Mouse (Mus musculus) ES-E14 (cell line): ENCODE measurements around the gene Frg2f1.

Experiments used
- HCFC1 ChIP-seq: IDR thresholded peaks from 2 replicates; pipeline ENCODE4 v1.6.1; 2012; ENCODE audit warnings: low read length, inconsistent platforms, borderline replicate concordance; ENCODE audit not compliant: insufficient read depth
- ZNF384 ChIP-seq: IDR thresholded peaks from 2 replicates; pipeline ENCODE4 v1.6.1; 2012; ENCODE audit warnings: low read depth, low read length, inconsistent platforms

GRCm38 (mm10) chr4:119540533-119540890, 1.2 kb upstream of the Frg2f1 start:
- no peak for TF ChIP-seq ZNF384
- no peak for TF ChIP-seq HCFC1
